Mouse (Mus musculus) forebrain, embryonic 10.5 days (tissue): ENCODE data around the gene Asgr2. TPM values are rescaled to one million over a fixed set of nuclear protein-coding genes. Genes with fewer than 3 reads are reported as not detected.

ENCODE experiments used
- DNase-seq: peaks from one replicate; pipeline ENCODE4 v3.0.0-alpha.2; 2017; ENCODE audit warnings: low spot score; ENCODE audit errors: extremely low spot score
- H3K27ac ChIP-seq: fragments of 300-500 bp; sonication (generic); 2 replicates; pipeline ENCODE4 v1.5.1; 2016; ENCODE audit warnings: mild to moderate bottlenecking
- H3K27me3 ChIP-seq: fragments of 300-500 bp; sonication (generic); 2 replicates; pipeline ENCODE4 v1.6.1; 2016; ENCODE audit warnings: mild to moderate bottlenecking; ENCODE audit not compliant: poor library complexity, severe bottlenecking
- H3K36me3 ChIP-seq: fragments of 300-500 bp; sonication (generic); replicated peaks from 2 replicates; pipeline ENCODE4 v1.6.1; 2016; ENCODE audit warnings: mild to moderate bottlenecking, moderate library complexity
- H3K4me1 ChIP-seq: fragments of 300-500 bp; sonication (generic); 2 replicates; pipeline ENCODE4 v1.6.1; 2016
- H3K4me3 ChIP-seq: fragments of 300-500 bp; sonication (generic); 2 replicates; pipeline ENCODE4 v1.5.1; 2016; ENCODE audit warnings: mild to moderate bottlenecking, moderate library complexity
- H3K9me3 ChIP-seq: fragments of 300-500 bp; sonication (generic); 2 replicates; pipeline ENCODE4 v1.6.1; 2016; ENCODE audit warnings: mild to moderate bottlenecking, moderate library complexity
- WGBS: fragments of 180-500 bp; shearing (Covaris S2); methylation state at CpG from one replicate; pipeline ENCODE4 v1.1.7; 2016; 5-methylcytosine and 5-hydroxymethylcytosine counted together
- polyA plus RNA-seq: library from polyadenylated mRNA; unstranded; fragments of >200 nt; fragmentation: Nextera tagmentation; extraction: Ambion mirVana; gene quantifications from 2 replicates; pipeline ENCODE4 v1.2.1, GENCODE M21; 2016

Gene Asgr2
- not detected in 2 replicates for polyA plus RNA-seq

GRCm38 (mm10) chr11:70091986-70092783 lies at the start of gene Asgr2:
TSS of gene Asgr2 (plus strand) at chr11:70092644.
- WGBS, result 83% methylated on average over 12 of the region's 12 CpGs
- Histone ChIP-seq H3K27ac (no peak within 1 kb of the TSS), H3K9me3 (no peaks in the 10 kb centered on the region), H3K36me3 (no peaks in the 10 kb centered on the region), H3K27me3 (no peaks in the 10 kb centered on the region), H3K4me1 (no peaks in the 10 kb centered on the region), H3K4me3 (no peak within 1 kb of the TSS)
- no peak for DNase-seq

GRCm38 (mm10) chr11:70043665-70044064 lies 48.8 kb upstream of the Asgr2 start:
- no peak for DNase-seq
- peak overlapping the region; percentile 25; the same call in 1 of the 2 replicates for H3K27ac ChIP-seq
- H3K27me3 ChIP-seq, result no peaks in the 10 kb centered on the region
- H3K9me3 ChIP-seq, result no peaks in the 10 kb centered on the region
- peaks cover 22% of the 10 kb centered on the region for H3K4me1 ChIP-seq
- peaks cover 69% of the 10 kb centered on the region for H3K36me3 ChIP-seq
- no peak overlapping the region; the same call in 1 of the 2 replicates for H3K4me3 ChIP-seq
- 90% methylated on average over 7 of the region's 7 CpGs for WGBS

- H3K27me3 ChIP-seq, result no peaks in the 10 kb centered on the region
- peaks cover 51% of the 10 kb centered on the region for H3K36me3 ChIP-seq
- H3K4me1 ChIP-seq, result peaks cover 22% of the 10 kb centered on the region
- DNase-seq, result no peak
- no peaks in the 10 kb centered on the region for H3K9me3 ChIP-seq
- 40% methylated on average over 9 of the region's 9 CpGs for WGBS
- no peak overlapping the region; the same call in 1 of the 2 replicates for H3K4me3 ChIP-seq
- H3K27ac ChIP-seq, result peak overlapping the region; percentile 48; the same call in 1 of the 2 replicates
Observed at GRCm38 (mm10) chr11:70045435-70045834, 47.0 kb upstream of the Asgr2 start.

- Histone ChIP-seq H3K4me3 (no peak overlapping the region), H3K36me3 (peaks cover 12% of the 10 kb centered on the region), H3K27me3 (peaks cover 2% of the 10 kb centered on the region; the same call in 1 of the 2 replicates), H3K4me1 (peaks cover 13% of the 10 kb centered on the region), H3K9me3 (no peaks in the 10 kb centered on the region), H3K27ac (no peak overlapping the region)
- 71% methylated on average over 6 of the region's 6 CpGs for WGBS
- no peak for DNase-seq
Observed at GRCm38 (mm10) chr11:70049366-70049765, 43.1 kb upstream of the Asgr2 start.

- Histone ChIP-seq H3K36me3 (peaks cover 7% of the 10 kb centered on the region), H3K4me3 (no peak overlapping the region), H3K27ac (no peak overlapping the region), H3K4me1 (peaks cover 10% of the 10 kb centered on the region), H3K9me3 (no peaks in the 10 kb centered on the region), H3K27me3 (peaks cover 5% of the 10 kb centered on the region; the same call in 1 of the 2 replicates)
- no peak for DNase-seq
- 65% methylated on average over 10 of the region's 10 CpGs for WGBS
Observed at GRCm38 (mm10) chr11:70049816-70050215, 42.6 kb upstream of the Asgr2 start.

GRCm38 (mm10) chr11:70053156-70053555 lies 39.3 kb upstream of the Asgr2 start:
- H3K4me1 ChIP-seq, result peaks cover 26% of the 10 kb centered on the region
- H3K27ac ChIP-seq, result no peak overlapping the region
- H3K27me3 ChIP-seq, result peaks cover 18% of the 10 kb centered on the region
- H3K36me3 ChIP-seq, result no peaks in the 10 kb centered on the region
- no peaks in the 10 kb centered on the region for H3K9me3 ChIP-seq
- no peak overlapping the region for H3K4me3 ChIP-seq
- WGBS, result 87% methylated on average over 7 of the region's 7 CpGs
- DNase-seq, result no peak

GRCm38 (mm10) chr11:70053898-70054570 lies 38.4 kb upstream of the Asgr2 start, which contains the start of gene Asgr1:
TSS of gene Asgr1 (plus strand) at chr11:70054085.
- no peak within 1 kb of the TSS for H3K4me3 ChIP-seq
- H3K27ac ChIP-seq, result no peak within 1 kb of the TSS
- no peaks in the 10 kb centered on the region for H3K36me3 ChIP-seq
- no peaks in the 10 kb centered on the region for H3K9me3 ChIP-seq
- peaks cover 18% of the 10 kb centered on the region for H3K27me3 ChIP-seq
- no peak for DNase-seq
- WGBS, result 83% methylated on average over 10 of the region's 10 CpGs
- peaks cover 26% of the 10 kb centered on the region for H3K4me1 ChIP-seq

- peaks cover 26% of the 10 kb centered on the region for H3K4me1 ChIP-seq
- DNase-seq, result peak; percentile 78
- H3K9me3 ChIP-seq, result no peaks in the 10 kb centered on the region
- peaks cover 18% of the 10 kb centered on the region for H3K27me3 ChIP-seq
- H3K27ac ChIP-seq, result peak overlapping the region; percentile 60
- H3K36me3 ChIP-seq, result no peaks in the 10 kb centered on the region
- 23% methylated on average over 18 of the region's 18 CpGs for WGBS
- H3K4me3 ChIP-seq, result peak overlapping the region; percentile 22; the same call in 1 of the 2 replicates
Observed at GRCm38 (mm10) chr11:70055618-70056214, 36.7 kb upstream of the Asgr2 start.

- Histone ChIP-seq H3K36me3 (no peaks in the 10 kb centered on the region), H3K9me3 (no peaks in the 10 kb centered on the region), H3K27ac (no peak overlapping the region), H3K4me3 (no peak overlapping the region), H3K4me1 (peaks cover 26% of the 10 kb centered on the region), H3K27me3 (peaks cover 18% of the 10 kb centered on the region)
- WGBS, result 85% methylated on average over 9 of the region's 9 CpGs
- no peak for DNase-seq
Observed at GRCm38 (mm10) chr11:70057805-70058204, 34.6 kb upstream of the Asgr2 start.

GRCm38 (mm10) chr11:70059930-70060329 lies 32.5 kb upstream of the Asgr2 start:
- WGBS, result 74% methylated on average over 6 of the region's 6 CpGs
- H3K27me3 ChIP-seq, result peaks cover 12% of the 10 kb centered on the region
- peaks cover 4% of the 10 kb centered on the region; the same call in 1 of the 2 replicates for H3K9me3 ChIP-seq
- DNase-seq, result no peak
- H3K36me3 ChIP-seq, result no peaks in the 10 kb centered on the region
- peaks cover 26% of the 10 kb centered on the region for H3K4me1 ChIP-seq
- H3K27ac ChIP-seq, result no peak overlapping the region
- H3K4me3 ChIP-seq, result no peak overlapping the region

GRCm38 (mm10) chr11:70063053-70063452 lies 29.4 kb upstream of the Asgr2 start:
- Histone ChIP-seq H3K4me1 (peaks cover 15% of the 10 kb centered on the region), H3K4me3 (no peak overlapping the region), H3K9me3 (peaks cover 4% of the 10 kb centered on the region; the same call in 1 of the 2 replicates), H3K27ac (no peak overlapping the region), H3K36me3 (no peaks in the 10 kb centered on the region), H3K27me3 (no peaks in the 10 kb centered on the region)
- no peak for DNase-seq
- 71% methylated on average over 3 of the region's 3 CpGs for WGBS

- Histone ChIP-seq H3K27ac (no peak overlapping the region), H3K4me1 (peaks cover 22% of the 10 kb centered on the region), H3K27me3 (no peaks in the 10 kb centered on the region), H3K4me3 (no peak overlapping the region), H3K36me3 (no peaks in the 10 kb centered on the region), H3K9me3 (peaks cover 4% of the 10 kb centered on the region; the same call in 1 of the 2 replicates)
- no peak for DNase-seq
- 88% methylated on average over 4 of the region's 4 CpGs for WGBS
Observed at GRCm38 (mm10) chr11:70066701-70067100, 25.7 kb upstream of the Asgr2 start.
